Mouse (Mus musculus): ENCODE measurements around the gene Tomm40. TPM values are rescaled to one million over a fixed set of nuclear protein-coding genes. Genes with fewer than 3 reads are reported as not detected.

Gene Tomm40
- polyA plus RNA-seq, 1 experiment from 2014 or later: 126 TPM

DNA sequence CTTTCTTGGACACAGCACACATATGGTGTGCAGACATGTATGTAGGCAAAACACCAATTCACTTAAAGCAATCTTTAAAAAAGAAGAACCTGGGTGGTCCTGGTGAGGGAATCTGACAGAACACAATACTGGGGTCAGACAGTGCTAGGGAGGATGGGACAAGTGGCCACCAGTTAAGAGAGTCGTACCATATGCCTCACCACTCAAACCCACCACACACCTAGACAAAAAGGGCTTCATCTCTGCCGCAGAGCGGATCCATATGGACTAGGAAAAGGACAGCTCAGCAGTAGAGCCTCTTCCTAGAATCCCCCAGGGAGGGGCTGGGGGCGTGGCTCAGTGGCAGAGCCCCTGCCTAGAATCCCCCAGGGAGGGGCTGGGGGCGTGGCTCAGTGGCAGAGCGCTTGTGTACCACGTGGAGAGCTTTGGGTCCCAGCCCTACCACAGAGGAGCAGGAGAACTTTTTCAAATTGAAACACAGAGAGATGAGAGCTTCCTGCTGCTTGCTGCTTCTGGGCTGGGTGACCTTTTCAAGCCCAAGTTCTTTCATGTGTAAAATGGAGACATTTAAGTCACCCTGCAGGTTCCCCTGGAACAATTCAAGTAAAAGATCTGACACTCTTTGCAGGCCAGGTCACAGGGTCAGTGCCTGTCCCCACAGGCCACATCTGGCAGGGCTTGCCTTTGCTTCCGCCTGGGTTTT, 26.2 kb upstream of the Tomm40 start:
- Histone ChIP-seq H3K4me1 (peaks cover 27% of the 10 kb centered on the region), H3K4me3 (no peak overlapping the region), H3K27ac (no peak overlapping the region; the same call in 1 of the 2 replicates), H3K36me3 (peaks cover 56% of the 10 kb centered on the region), H3K9ac (no peak overlapping the region), H3K27me3 (no peaks in the 10 kb centered on the region), H3K4me2 (replicated peaks) (no peak overlapping the region), H3K9me3 (no peaks in the 10 kb centered on the region)
- peak; percentile 10; the same call in 1 of the 2 replicates for ATAC-seq (ENCODE audit: low FRiP score, low read depth)
- 16% methylated on average over 8 of the region's 8 CpGs for WGBS

DNA sequence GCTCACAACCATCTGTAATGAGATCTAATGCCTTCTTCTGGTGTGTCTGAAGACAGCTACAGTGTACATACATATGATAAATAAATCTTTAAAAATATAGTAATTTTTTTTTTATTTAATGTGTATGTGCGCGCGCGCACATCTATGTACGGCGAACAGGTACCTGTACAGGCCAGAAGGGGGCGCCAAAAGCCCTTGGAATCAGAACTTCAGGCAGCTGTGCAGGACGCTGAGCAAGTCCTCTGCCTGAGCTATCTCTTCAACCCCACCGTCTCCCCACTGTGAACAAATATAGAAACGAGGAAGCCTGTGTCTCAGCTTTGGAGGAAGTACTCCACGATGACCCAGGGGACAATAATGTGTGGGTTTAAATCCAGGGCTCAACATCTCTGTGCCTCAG, 25.0 kb upstream of the Tomm40 start:
- no peak overlapping the region for H3K27ac ChIP-seq
- H3K4me1 ChIP-seq: peaks cover 17% of the 10 kb centered on the region
- H3K27me3 ChIP-seq: no peaks in the 10 kb centered on the region
- WGBS: 91% methylated on average over 11 of the region's 11 CpGs
- no peak overlapping the region for H3K9ac ChIP-seq
- no peak overlapping the region for H3K4me3 ChIP-seq
- no peak for ATAC-seq (ENCODE audit: low FRiP score, low read depth)
- peaks cover 66% of the 10 kb centered on the region for H3K36me3 ChIP-seq
- H3K9me3 ChIP-seq: no peaks in the 10 kb centered on the region
- H3K4me2 ChIP-seq (replicated peaks): no peak overlapping the region

DNA sequence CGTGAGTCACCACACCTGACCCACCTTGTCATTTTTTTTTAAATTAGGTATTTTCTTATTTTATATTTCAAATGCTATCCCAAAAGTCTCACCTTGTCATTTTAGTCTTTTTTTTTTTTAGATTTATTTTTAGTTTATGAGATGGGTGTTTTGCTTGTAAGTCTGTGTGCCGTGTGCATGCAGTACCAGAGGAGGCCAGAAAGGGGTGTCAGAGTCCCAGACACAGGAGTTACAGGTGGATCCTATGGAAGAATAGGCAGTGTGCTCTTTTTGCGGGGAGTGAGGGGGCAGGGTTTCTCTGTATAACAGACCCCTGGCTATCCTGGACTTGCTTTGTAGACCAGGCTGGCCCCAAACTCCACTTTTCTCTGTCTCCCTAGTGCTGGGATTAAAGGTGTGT, 23.5 kb upstream of the Tomm40 start:
- no peak for ATAC-seq (ENCODE audit: low FRiP score, low read depth)
- H3K36me3 ChIP-seq: peaks cover 72% of the 10 kb centered on the region
- WGBS: 89% methylated on average over 3 of the region's 3 CpGs

DNA sequence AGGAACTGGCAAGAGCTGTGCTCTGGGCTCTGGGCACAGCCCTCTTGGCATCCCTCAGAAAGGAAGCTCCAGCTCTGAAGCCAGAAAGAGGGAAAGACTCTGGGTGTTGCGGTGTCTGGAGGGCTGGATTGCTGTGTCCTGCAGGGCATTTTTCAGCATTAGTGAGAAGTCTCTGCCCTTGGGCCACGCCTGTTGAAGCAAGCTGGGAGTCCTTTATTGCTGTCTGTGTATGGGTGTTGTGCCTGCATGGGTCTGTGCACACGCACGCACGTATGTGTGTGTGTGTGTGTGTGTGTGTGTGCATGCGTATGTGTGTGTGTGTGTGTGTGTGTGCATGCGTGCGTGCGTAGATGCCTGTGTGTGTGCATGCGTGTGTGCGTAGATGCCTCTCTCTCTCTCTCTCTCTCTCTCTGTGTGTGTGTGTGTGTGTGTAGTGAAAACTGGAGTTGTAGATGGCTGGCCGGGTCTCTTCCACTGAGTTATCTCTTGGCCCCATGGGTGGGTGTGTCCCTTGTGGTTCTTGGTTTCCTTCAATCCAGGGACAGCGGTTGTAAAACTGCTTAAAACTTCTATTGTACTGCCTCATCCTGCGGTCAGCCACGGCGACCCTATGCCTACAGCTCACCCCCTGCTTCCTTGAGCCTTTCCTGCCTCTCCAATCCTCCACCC, 21.3 kb upstream of the Tomm40 start:
- H3K27me3 ChIP-seq: no peaks in the 10 kb centered on the region
- H3K9ac ChIP-seq: no peak overlapping the region
- no peak for ATAC-seq (ENCODE audit: low FRiP score, low read depth)

More for the DNA sequence above, 23.5 kb upstream of the Tomm40 start:
- Histone ChIP-seq H3K4me1 (peaks cover 8% of the 10 kb centered on the region; the same call in 1 of the 2 replicates), H3K27ac (no peak overlapping the region), H3K9me3 (no peaks in the 10 kb centered on the region), H3K27me3 (no peaks in the 10 kb centered on the region), H3K9ac (no peak overlapping the region), H3K4me2 (replicated peaks) (no peak overlapping the region), H3K4me3 (no peak overlapping the region)

DNA sequence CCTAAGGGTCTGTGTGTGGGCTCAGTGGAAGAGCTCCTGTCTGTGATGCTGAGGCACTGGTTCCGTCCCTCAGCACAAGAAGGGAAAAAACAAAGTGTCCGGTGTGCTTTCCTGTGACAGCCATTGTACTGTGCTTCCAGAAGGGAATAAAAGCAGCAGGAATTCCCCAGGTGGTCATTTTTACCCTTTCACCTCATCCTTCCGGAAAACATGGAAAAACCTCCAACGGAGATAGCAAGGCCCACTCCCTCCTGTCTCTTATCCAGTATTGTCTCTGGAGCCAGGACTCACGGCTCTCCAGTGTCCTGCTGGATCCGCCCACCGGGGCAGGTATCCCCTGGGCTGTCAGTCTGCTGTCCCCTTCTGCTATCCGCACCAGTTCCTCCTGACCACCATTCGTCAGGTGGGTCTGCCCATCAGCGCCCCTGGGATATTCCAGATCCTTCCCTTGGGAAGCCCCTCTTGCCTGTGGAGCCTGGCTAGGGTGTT, 19.0 kb upstream of the Tomm40 start:
- ATAC-seq (ENCODE audit: low FRiP score, low read depth): no peak
- no peaks in the 10 kb centered on the region for H3K27me3 ChIP-seq
- no peaks in the 10 kb centered on the region for H3K4me1 ChIP-seq
- H3K4me2 ChIP-seq (replicated peaks): no peak overlapping the region
- no peak overlapping the region for H3K27ac ChIP-seq
- no peaks in the 10 kb centered on the region for H3K9me3 ChIP-seq
- H3K9ac ChIP-seq: no peak overlapping the region
- no peak overlapping the region for H3K4me3 ChIP-seq
- H3K36me3 ChIP-seq: peaks cover 86% of the 10 kb centered on the region
- 86% methylated on average over 10 of the region's 10 CpGs for WGBS

More for the DNA sequence above, 21.3 kb upstream of the Tomm40 start:
- Histone ChIP-seq H3K4me1 (peaks cover 2% of the 10 kb centered on the region; the same call in 1 of the 2 replicates), H3K4me3 (no peak overlapping the region), H3K36me3 (peaks cover 78% of the 10 kb centered on the region), H3K4me2 (replicated peaks) (no peak overlapping the region), H3K9me3 (no peaks in the 10 kb centered on the region), H3K27ac (no peak overlapping the region)
- 91% methylated on average over 16 of the region's 16 CpGs for WGBS

DNA sequence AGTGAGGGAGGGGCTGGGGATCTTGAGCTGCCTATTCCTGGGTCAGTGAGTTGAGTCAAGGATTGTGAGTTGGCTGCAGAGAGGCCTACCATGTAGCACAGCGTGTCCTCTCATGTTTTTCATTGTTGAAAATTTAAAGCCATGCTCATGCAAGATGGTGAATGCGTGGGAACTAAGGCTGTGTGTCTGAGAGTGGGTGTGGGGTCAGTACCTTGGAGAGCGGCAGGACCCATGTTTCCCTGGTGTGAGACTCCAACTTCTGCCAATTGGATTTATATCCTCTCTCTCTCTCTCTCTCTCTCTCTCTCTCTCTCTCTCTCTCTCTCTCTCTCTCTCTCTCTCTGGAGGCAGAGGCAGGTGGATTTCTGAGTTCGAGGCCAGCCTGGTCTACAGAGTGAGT, 11.3 kb upstream of the Tomm40 start:
- no peaks in the 10 kb centered on the region for H3K4me1 ChIP-seq
- H3K4me2 ChIP-seq (replicated peaks): no peak overlapping the region
- peaks cover 6% of the 10 kb centered on the region for H3K9me3 ChIP-seq
- 88% methylated on average over 4 of the region's 4 CpGs for WGBS
- H3K9ac ChIP-seq: no peak overlapping the region
- no peak overlapping the region for H3K4me3 ChIP-seq
- no peak overlapping the region for H3K27ac ChIP-seq
- ATAC-seq (ENCODE audit: low FRiP score, low read depth): no peak
- H3K27me3 ChIP-seq: no peaks in the 10 kb centered on the region
- H3K36me3 ChIP-seq: peaks cover 98% of the 10 kb centered on the region

DNA sequence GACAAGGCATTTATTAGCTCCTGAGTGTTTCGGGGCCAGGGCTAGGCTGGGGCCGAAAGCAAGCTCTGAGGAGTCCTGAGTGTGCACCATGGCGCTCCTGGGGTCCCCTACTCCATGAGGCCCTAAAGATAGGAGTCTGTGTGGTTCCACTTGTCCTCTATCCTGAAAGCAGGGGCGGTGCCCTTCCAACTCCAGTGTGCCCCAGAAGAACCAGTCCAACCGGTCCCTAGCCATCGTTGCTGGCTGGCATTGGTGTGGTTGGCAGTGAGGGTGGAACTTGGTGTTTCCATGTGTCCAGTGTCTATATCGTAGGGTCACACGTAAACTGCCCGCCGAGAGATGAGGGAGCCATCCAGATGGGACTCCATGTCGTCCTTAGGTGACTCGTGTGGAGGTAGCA, 8.9 kb upstream of the Tomm40 start:
- Histone ChIP-seq H3K4me3 (no peak overlapping the region), H3K4me2 (replicated peaks) (no peak overlapping the region), H3K27ac (no peak overlapping the region), H3K4me1 (no peaks in the 10 kb centered on the region), H3K27me3 (no peaks in the 10 kb centered on the region), H3K9ac (no peak overlapping the region), H3K9me3 (peaks cover 19% of the 10 kb centered on the region), H3K36me3 (peaks cover 98% of the 10 kb centered on the region)
- ATAC-seq (ENCODE audit: low FRiP score, low read depth): no peak
- WGBS: 92% methylated on average over 12 of the region's 12 CpGs

DNA sequence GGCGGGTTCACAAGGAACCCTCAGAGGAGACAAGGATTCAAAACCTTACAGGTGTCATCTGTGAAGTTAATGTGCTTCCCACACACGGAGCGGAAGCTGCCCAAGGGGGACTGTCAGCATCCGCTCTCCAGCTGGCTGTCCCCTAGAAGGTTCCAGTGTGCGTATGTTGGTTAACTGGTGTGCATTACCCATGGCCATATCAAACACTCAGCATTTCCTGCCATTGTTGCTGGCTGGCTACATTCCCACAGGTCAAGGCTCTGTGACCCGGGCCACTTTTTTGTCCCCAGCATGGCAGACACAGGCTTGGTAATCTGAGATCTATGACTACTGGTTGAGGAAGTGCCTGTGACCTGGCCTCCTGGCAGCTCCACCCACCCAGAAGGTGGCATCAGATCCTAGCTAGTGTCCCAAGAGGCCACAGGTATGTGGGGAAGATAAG, 7.5 kb upstream of the Tomm40 start:
- H3K27me3 ChIP-seq: no peaks in the 10 kb centered on the region
- no peak overlapping the region for H3K27ac ChIP-seq
- ATAC-seq (ENCODE audit: low FRiP score, low read depth): no peak
- peaks cover 19% of the 10 kb centered on the region for H3K9me3 ChIP-seq
- 90% methylated on average over 6 of the region's 6 CpGs for WGBS
- no peak overlapping the region for H3K4me2 ChIP-seq (replicated peaks)
- no peak overlapping the region for H3K4me3 ChIP-seq
- no peaks in the 10 kb centered on the region for H3K4me1 ChIP-seq
- no peak overlapping the region for H3K9ac ChIP-seq
- H3K36me3 ChIP-seq: peaks cover 95% of the 10 kb centered on the region

DNA sequence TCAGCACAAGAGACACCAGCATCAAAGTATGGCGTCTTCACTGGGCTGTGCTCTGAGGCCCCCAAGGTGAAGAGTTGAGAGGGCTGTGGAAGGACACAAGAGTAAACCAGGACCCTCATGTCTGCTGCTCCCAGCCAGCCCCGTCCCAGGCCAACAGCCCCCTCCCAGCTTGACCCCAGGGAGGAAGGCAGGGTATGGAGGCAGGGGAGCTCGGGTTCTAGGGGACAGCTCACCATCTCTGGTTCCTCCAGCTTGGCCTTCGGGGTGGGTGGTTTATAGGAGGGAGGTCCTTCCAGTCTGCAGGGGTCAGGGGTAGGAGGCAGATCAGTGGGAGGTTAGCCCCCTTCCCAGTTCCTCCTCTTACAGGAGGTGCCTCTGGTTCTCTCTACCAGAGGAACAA, 4.0 kb upstream of the Tomm40 start:
- no peak for ATAC-seq (ENCODE audit: low FRiP score, low read depth)
- Histone ChIP-seq H3K27ac (no peak overlapping the region), H3K36me3 (peaks cover 71% of the 10 kb centered on the region), H3K9ac (no peak overlapping the region), H3K27me3 (no peaks in the 10 kb centered on the region), H3K4me3 (no peak overlapping the region), H3K9me3 (peaks cover 19% of the 10 kb centered on the region), H3K4me1 (peaks cover 13% of the 10 kb centered on the region), H3K4me2 (replicated peaks) (no peak overlapping the region)
- WGBS: 92% methylated on average over 4 of the region's 4 CpGs

DNA sequence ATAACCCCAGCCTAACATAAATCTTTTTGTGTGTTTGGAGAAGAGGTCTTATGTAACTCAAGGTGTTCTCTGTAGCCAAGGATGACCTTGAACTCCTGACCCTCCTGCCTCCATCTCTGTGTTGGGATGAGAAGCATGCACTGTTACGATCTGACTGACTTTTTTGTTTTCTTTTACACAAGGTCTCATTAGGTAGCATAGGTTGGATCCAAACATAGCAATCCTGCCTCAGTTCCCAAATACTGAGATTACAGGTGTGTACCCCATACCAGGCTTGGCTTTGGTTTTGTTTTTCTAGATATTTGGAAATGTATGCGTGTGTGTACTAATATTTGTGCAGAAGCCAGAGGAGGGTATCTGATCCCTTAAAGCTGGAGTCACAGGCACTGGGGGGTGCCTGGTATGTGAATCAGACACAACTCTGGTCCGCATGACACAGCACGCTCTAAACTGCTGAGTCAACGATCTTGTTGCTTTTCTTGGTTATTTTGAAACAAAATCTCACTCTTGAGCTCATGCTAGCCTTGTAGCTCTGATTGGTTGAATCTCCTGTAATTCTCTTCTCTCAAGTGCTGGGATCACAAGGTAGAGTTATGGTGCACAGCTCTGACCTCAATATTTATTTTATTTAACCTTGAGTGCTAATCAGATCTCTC, 3.2 kb upstream of the Tomm40 start:
- Histone ChIP-seq H3K4me3 (no peak overlapping the region), H3K27me3 (no peaks in the 10 kb centered on the region), H3K4me2 (replicated peaks) (no peak overlapping the region), H3K9ac (no peak overlapping the region), H3K36me3 (peaks cover 70% of the 10 kb centered on the region), H3K9me3 (peaks cover 19% of the 10 kb centered on the region), H3K4me1 (peaks cover 20% of the 10 kb centered on the region), H3K27ac (no peak overlapping the region)
- ATAC-seq (ENCODE audit: low FRiP score, low read depth): no peak
- WGBS: 90% methylated on average over 5 of the region's 5 CpGs

DNA sequence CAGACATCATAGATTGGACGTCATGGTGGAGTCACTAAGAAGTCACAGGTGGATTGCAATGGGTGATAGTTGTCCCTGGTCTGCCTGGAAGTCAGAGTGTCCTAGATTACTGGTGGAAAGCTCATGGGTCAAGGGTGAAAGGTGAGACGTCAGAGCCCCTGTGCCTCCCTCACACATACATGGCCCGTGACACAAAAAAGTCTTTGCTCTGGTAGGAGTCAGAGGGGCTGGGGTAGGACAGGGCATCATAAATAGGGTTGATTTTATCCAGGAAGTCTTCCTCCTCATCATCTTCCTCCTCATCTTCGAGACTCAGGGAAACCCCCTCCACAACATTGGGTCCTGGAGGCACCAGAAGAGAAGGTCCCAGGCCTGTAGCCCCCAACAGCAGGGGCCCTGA, 2.1 kb upstream of the Tomm40 start:
- no peak overlapping the region for H3K9ac ChIP-seq
- WGBS: 85% methylated on average over 4 of the region's 4 CpGs
- peaks cover 19% of the 10 kb centered on the region for H3K9me3 ChIP-seq
- ATAC-seq (ENCODE audit: low FRiP score, low read depth): no peak
- no peaks in the 10 kb centered on the region for H3K27me3 ChIP-seq
- H3K4me3 ChIP-seq: no peak overlapping the region
- no peak overlapping the region for H3K27ac ChIP-seq
- H3K4me2 ChIP-seq (replicated peaks): no peak overlapping the region
- H3K4me1 ChIP-seq: peaks cover 22% of the 10 kb centered on the region
- H3K36me3 ChIP-seq: peaks cover 69% of the 10 kb centered on the region

DNA sequence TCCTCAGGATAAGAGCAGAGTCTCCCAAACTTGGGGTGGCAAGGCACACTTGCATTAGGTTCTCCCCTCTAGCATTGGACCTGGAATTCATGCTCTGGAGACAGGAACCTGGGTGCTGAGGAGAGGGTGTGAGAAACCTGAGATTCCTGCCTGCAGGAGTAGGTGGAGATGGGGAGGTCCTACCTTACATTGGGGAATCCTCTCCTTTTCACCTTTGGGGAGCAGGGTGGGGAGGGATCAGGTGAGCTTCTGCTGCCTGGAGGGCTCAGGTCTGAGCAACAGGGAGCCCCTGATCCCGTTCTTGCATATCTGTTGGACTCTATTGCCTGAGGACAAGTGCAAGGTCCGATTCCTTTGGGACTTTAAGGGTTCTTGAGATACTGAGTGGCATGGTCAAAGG, 1.6 kb upstream of the Tomm40 start:
- ATAC-seq (ENCODE audit: low FRiP score, low read depth): no peak
- Histone ChIP-seq H3K9me3 (peaks cover 16% of the 10 kb centered on the region), H3K27ac (no peak overlapping the region; the same call in 1 of the 2 replicates), H3K4me2 (replicated peaks) (peak overlapping the region; percentile 69), H3K9ac (no peak overlapping the region), H3K4me3 (peak overlapping the region; percentile 100), H3K27me3 (no peaks in the 10 kb centered on the region), H3K36me3 (peaks cover 70% of the 10 kb centered on the region), H3K4me1 (peaks cover 22% of the 10 kb centered on the region)
- WGBS: 90% methylated on average over 2 of the region's 2 CpGs
